Mouse (Mus musculus) embryo, embryonic 11 days (tissue): Measurements from ENCODE around the gene Pdlim4.

Source experiments
- DNase-seq: peaks from one replicate; pipeline ENCODE4 v3.0.0-alpha.2; 2015

The Pdlim4 gene

GRCm38 (mm10) chr11:54068520-54069371 is at the start of gene Pdlim4:
Gene Pdlim4 (minus strand): TSS chr11:54069014.
- peak; percentile 90 for DNase-seq

GRCm38 (mm10) chr11:54117096-54117495 is 48.3 kb upstream of the Pdlim4 start:
- DNase-seq: no peak

GRCm38 (mm10) chr11:54116406-54116805 is 47.6 kb upstream of the Pdlim4 start:
- DNase-seq: no peak

- DNase-seq: peak; percentile 30
Measured at GRCm38 (mm10) chr11:54115911-54116310, 47.1 kb upstream of the Pdlim4 start.

- DNase-seq: no peak
Measured at GRCm38 (mm10) chr11:54115301-54115700, 46.5 kb upstream of the Pdlim4 start.

GRCm38 (mm10) chr11:54114746-54115145 is 45.9 kb upstream of the Pdlim4 start:
- no peak for DNase-seq

- DNase-seq: no peak
Measured at GRCm38 (mm10) chr11:54113352-54113751, 44.5 kb upstream of the Pdlim4 start.

- DNase-seq: peak; percentile 95
Measured at GRCm38 (mm10) chr11:54112920-54113319, 44.1 kb upstream of the Pdlim4 start.

GRCm38 (mm10) chr11:54111976-54112741 is 43.3 kb upstream of the Pdlim4 start:
- DNase-seq: peak; percentile 11

- DNase-seq: no peak
Measured at GRCm38 (mm10) chr11:54111291-54111690, 42.5 kb upstream of the Pdlim4 start.

- DNase-seq: no peak
Measured at GRCm38 (mm10) chr11:54108894-54109293, 40.1 kb upstream of the Pdlim4 start.

GRCm38 (mm10) chr11:54108131-54108530 is 39.3 kb upstream of the Pdlim4 start:
- no peak for DNase-seq

GRCm38 (mm10) chr11:54107239-54107638 is 38.4 kb upstream of the Pdlim4 start:
- no peak for DNase-seq

- no peak for DNase-seq
Measured at GRCm38 (mm10) chr11:54106676-54107075, 37.9 kb upstream of the Pdlim4 start.

- no peak for DNase-seq
Measured at GRCm38 (mm10) chr11:54105011-54105410, 36.2 kb upstream of the Pdlim4 start.

GRCm38 (mm10) chr11:54102706-54103449 is 34.1 kb upstream of the Pdlim4 start:
- DNase-seq: peak; percentile 10

- DNase-seq: no peak
Measured at GRCm38 (mm10) chr11:54101701-54102100, 32.9 kb upstream of the Pdlim4 start.

- peak; percentile 89 for DNase-seq
Measured at GRCm38 (mm10) chr11:54100692-54101591, 32.1 kb upstream of the Pdlim4 start.

- DNase-seq: no peak
Measured at GRCm38 (mm10) chr11:54100045-54100691, 31.4 kb upstream of the Pdlim4 start, which contains the start of gene P4ha2. Gene P4ha2 (plus strand): TSS chr11:54100095.

- DNase-seq: peak; percentile 66
Measured at GRCm38 (mm10) chr11:54093000-54093399, 24.2 kb upstream of the Pdlim4 start.

- DNase-seq: no peak
Measured at GRCm38 (mm10) chr11:54092188-54092587, 23.4 kb upstream of the Pdlim4 start.
